Mouse (Mus musculus): Measurements from ENCODE around the gene Neurod1. TPM values are rescaled to one million over a fixed set of nuclear protein-coding genes. Genes with fewer than 3 reads are reported as not detected.

The Neurod1 gene
- polyA plus RNA-seq, 1 experiment from 2014 or later, result 29.7 TPM

DNA sequence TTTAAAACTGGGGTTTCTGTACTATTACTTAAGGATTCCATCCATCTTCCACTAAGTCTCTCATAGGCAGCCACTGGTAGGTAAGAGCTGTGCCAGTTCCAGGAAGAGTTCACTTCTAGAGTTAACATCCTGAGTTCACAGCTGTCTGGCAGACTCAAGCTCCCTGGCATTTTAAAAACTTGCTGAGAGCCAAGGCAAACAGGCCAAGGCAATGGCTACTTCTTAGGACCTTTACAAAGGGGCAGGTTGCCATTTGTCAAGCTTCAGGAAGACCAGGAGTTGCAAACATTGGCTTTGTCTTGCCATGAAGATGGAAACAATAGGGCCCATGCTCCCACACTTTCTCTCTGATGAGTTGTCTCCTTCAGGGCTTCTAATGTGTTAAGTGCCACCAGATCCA, 26.5 kb downstream of the Neurod1 start:
- no peak overlapping the region for H3K9ac ChIP-seq
- H3K4me2 ChIP-seq, result no peak overlapping the region
- no peaks in the 10 kb centered on the region for H3K36me3 ChIP-seq
- no peak for ATAC-seq (ENCODE audit: low read depth)
- H3K4me1 ChIP-seq (replicated peaks), result peaks cover 14% of the 10 kb centered on the region
- no peak overlapping the region for H3K4me3 ChIP-seq
- H3K27me3 ChIP-seq, result peaks cover 32% of the 10 kb centered on the region
- no peak overlapping the region for H3K27ac ChIP-seq (replicated peaks)
- H3K9me3 ChIP-seq, result 0 out of 2 replicates have a peak, but pooled peaks cover 3% of the 10 kb centered on the region

DNA sequence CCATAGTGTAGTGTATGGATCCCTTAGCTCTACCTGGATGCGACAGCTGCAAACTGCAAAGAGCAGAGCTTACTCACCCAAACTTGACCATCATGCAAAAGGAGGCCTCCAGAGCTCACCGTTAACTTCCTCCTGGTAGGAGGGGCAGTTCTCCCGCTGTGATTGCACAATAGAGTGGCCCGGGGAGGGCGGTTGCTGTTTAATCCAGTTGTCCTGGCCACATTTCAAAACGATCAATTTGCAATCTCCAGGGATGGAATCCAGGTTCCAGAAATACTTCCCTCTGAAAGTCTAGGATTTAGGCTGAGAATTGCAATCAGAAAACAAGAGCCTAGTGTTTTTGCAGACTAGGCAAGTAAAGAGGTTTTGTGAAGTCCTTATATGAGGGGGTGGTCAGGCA, 26.9 kb downstream of the Neurod1 start:
- 1% methylated on average over 6 of the region's 6 CpGs for WGBS
- H3K4me3 ChIP-seq, result no peak overlapping the region

DNA sequence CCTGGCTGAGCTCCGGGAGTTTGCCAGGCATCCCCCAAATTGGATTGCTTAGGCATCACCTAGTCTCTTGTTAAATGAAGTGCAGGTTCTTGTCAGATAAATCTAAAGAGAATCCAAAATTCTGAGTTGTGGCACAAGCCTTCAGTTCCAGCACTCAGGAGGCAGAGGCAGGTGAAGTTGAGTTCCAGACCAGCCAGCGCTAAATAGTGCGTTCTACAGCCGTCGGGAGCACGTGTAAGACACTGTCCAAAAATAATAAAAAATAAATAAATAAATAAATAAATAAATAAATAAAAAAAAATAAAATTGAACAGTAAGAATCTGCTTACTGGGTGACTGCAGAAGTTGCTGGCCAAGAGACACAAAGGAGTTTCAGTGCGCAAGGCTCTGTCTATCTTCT, 27.4 kb downstream of the Neurod1 start:
- 14% methylated on average over 7 of the region's 7 CpGs for WGBS
- Histone ChIP-seq H3K36me3 (no peaks in the 10 kb centered on the region), H3K4me3 (peak overlapping the region; percentile 43), H3K4me1 (replicated peaks) (peaks cover 14% of the 10 kb centered on the region), H3K9ac (peak overlapping the region; percentile 68; the same call in 1 of the 2 replicates), H3K9me3 (0 out of 2 replicates have a peak, but pooled peaks cover 3% of the 10 kb centered on the region), H3K27me3 (peaks cover 32% of the 10 kb centered on the region), H3K4me2 (peak overlapping the region; percentile 77), H3K27ac (replicated peaks) (no peak overlapping the region)
- ATAC-seq (ENCODE audit: low read depth), result no peak; the same call in 1 of the 2 replicates

More for the DNA sequence above, 26.9 kb downstream of the Neurod1 start:
- 0 out of 2 replicates have a peak, but pooled peaks cover 3% of the 10 kb centered on the region for H3K9me3 ChIP-seq
- H3K36me3 ChIP-seq, result no peaks in the 10 kb centered on the region
- no peak for ATAC-seq (ENCODE audit: low read depth)
- H3K4me2 ChIP-seq, result no peak overlapping the region
- no peak overlapping the region for H3K27ac ChIP-seq (replicated peaks)
- peaks cover 32% of the 10 kb centered on the region for H3K27me3 ChIP-seq
- no peak overlapping the region for H3K9ac ChIP-seq
- H3K4me1 ChIP-seq (replicated peaks), result peaks cover 14% of the 10 kb centered on the region

DNA sequence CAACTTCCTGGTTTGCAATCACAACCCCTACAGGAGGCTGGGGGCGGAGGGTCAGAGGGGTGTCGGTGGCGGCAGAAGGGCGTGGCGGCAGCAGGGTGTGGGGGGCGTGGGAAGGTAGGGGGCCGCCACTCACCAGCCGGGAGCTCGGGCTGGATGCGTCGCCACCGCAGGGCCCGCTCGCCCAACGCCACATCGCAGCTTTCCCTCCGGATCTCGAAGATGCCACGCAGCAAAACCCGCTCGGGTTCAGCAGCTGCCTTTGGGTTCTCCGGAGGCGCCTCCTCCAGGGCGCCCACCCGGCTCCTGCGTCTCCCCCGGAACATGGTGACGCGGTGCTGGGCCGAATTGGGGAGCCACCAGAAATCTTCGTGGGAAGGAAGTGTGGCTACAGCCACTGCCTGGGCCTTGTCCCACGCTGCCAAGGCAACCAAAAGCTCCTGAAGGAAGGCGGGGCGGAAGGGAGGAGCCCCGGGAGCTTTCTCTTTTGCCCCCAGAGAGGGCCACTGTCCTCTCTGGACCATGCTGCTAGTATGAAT, 27.9 kb downstream of the Neurod1 start:
- 0 out of 2 replicates have a peak, but pooled peaks have one; percentile 47 for ATAC-seq (ENCODE audit: low read depth)
- peaks cover 14% of the 10 kb centered on the region for H3K4me1 ChIP-seq (replicated peaks)
- H3K9ac ChIP-seq, result peak overlapping the region; percentile 68
- peak overlapping the region; percentile 77 for H3K4me2 ChIP-seq
- 0 out of 2 replicates have a peak, but pooled peaks cover 3% of the 10 kb centered on the region for H3K9me3 ChIP-seq
- H3K36me3 ChIP-seq, result no peaks in the 10 kb centered on the region
- no peak overlapping the region for H3K27ac ChIP-seq (replicated peaks)
- peak overlapping the region; percentile 43 for H3K4me3 ChIP-seq
- H3K27me3 ChIP-seq, result peaks cover 32% of the 10 kb centered on the region
- under 1% methylated on average over 35 of the region's 35 CpGs for WGBS

DNA sequence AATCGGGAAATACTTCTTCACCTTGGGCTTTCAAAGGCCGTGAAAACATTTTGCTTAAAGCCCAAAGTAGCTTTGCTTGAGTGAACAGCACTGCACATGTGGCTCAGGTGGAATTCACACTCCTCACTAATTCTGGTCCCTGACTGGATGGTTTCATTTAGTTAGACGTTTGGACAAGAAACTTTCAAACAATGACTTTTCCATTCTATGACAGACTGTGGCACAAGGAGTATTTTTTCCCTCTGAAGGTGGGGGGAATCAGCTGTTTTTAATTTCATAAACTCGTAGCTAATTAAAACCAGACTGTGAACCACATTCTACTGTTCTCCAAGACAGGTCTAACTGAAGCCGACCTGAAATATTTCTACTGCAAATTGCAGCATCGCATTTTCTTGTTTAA, 28.5 kb downstream of the Neurod1 start:
- Histone ChIP-seq H3K9me3 (0 out of 2 replicates have a peak, but pooled peaks cover 3% of the 10 kb centered on the region), H3K27me3 (peaks cover 32% of the 10 kb centered on the region), H3K9ac (no peak overlapping the region), H3K36me3 (no peaks in the 10 kb centered on the region), H3K4me2 (peak overlapping the region; percentile 77; the same call in 1 of the 2 replicates), H3K4me3 (no peak overlapping the region), H3K27ac (replicated peaks) (no peak overlapping the region), H3K4me1 (replicated peaks) (peaks cover 14% of the 10 kb centered on the region)
- ATAC-seq (ENCODE audit: low read depth), result no peak
- WGBS, result 24% methylated on average over 6 of the region's 6 CpGs

DNA sequence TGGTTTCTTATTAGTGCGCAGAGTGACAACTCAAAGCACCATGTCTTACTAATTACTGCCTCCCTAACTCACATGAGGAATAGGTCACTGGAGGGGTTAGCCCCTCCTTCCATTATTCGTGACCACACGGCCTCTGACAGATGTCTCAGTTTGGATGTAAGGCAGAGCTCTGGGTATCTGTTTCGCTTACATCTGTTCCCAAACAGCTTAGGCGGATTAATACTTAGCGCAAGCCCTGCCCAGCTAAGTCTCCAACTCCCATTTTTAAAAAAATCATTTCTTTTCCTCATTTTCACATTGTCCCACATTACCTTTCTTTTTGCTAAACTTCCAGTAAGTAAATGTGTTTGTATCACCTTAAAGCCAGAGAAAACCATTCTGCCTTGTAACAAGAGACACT, 34.9 kb downstream of the Neurod1 start:
- Histone ChIP-seq H3K4me3 (no peak overlapping the region), H3K27me3 (0 out of 2 replicates have a peak, but pooled peaks cover 3% of the 10 kb centered on the region), H3K27ac (replicated peaks) (no peak overlapping the region), H3K36me3 (no peaks in the 10 kb centered on the region), H3K4me1 (replicated peaks) (no peaks in the 10 kb centered on the region), H3K9me3 (no peaks in the 10 kb centered on the region), H3K4me2 (no peak overlapping the region), H3K9ac (no peak overlapping the region)
- ATAC-seq (ENCODE audit: low read depth), result no peak
- 52% methylated on average over 6 of the region's 6 CpGs for WGBS

DNA sequence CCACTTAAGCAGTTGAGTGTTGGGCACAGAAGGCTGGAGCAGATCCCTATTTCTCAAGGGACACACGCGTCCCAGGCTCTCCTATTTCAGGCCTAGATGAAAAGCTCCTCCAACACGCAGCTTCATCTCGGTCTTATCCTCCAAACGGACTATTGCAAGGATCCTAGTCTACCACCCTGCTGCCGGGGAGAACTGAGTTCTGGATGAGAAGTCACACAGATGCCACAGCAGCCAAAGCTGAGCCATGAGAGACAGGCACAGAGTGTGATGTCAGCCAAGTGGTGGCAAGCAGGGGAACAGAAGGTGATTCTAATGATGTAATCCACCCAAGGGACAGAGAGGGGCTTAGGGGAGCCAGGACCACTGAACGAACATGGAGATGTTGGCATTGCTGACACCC, 42.0 kb downstream of the Neurod1 start:
- WGBS, result 83% methylated on average over 7 of the region's 7 CpGs
- no peaks in the 10 kb centered on the region for H3K36me3 ChIP-seq
- no peak overlapping the region for H3K4me2 ChIP-seq
- H3K27me3 ChIP-seq, result no peaks in the 10 kb centered on the region
- H3K27ac ChIP-seq (replicated peaks), result no peak overlapping the region; the same call in 1 of the 2 replicates
- H3K4me1 ChIP-seq (replicated peaks), result no peaks in the 10 kb centered on the region
- ATAC-seq (ENCODE audit: low read depth), result no peak
- no peaks in the 10 kb centered on the region for H3K9me3 ChIP-seq
- H3K9ac ChIP-seq, result no peak overlapping the region
- H3K4me3 ChIP-seq, result no peak overlapping the region

DNA sequence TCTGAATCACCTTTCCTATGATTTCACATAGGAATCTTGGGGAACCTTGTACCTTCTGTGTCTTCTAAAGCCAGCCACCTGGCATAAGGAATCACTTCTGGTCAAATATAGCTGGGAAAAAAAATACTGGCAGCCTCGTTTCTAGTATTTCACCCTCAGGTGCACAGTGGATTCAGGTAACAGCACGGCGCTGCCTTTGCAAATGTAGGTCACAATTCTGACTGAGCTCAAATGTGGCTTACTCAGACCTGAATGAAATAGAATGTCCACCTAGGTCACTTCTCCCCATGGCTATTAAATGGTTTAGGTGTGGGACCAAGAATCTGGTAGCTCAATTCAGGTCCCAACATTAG, 45.7 kb downstream of the Neurod1 start:
- no peak overlapping the region for H3K4me2 ChIP-seq
- no peaks in the 10 kb centered on the region for H3K9me3 ChIP-seq
- H3K27ac ChIP-seq (replicated peaks), result no peak overlapping the region
- H3K9ac ChIP-seq, result no peak overlapping the region
- 86% methylated on average over 3 of the region's 3 CpGs for WGBS
- H3K27me3 ChIP-seq, result no peaks in the 10 kb centered on the region
- no peak overlapping the region for H3K4me3 ChIP-seq
- no peak for ATAC-seq (ENCODE audit: low read depth)
- no peaks in the 10 kb centered on the region for H3K36me3 ChIP-seq
- H3K4me1 ChIP-seq (replicated peaks), result no peaks in the 10 kb centered on the region

DNA sequence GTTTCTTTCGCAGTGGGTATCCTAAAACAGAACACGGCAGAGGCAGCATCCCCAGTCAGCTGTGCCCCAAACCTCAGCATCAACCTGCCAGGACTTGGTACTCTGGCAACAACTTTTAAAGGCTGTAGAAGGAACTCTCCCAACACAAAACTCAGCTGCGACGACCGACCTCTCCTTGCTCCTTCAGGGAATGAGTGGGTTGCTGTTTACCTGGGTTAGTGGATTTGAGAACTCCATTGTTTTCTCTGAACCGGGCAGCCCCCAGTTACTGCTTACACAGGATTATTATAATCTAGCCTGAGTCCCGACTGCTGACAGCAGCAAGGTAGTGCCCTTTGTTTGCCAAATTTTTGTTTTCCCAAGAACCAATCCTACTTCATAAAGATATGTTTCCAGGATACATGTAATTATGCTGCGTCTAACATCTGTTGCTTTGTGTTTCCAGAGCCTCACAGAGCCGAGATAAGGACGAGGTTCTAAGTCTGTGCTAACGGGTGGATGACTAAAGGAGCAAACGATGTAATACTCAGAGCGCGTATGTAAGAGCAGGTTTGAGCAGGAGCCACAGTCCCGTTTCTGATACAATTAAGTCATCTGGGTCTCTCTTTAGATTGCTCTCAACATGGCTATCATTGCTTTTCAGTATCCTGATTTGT, 46.2 kb downstream of the Neurod1 start:
- 77% methylated on average over 15 of the region's 15 CpGs for WGBS
- Histone ChIP-seq H3K4me2 (no peak overlapping the region), H3K27ac (replicated peaks) (no peak overlapping the region), H3K9me3 (no peaks in the 10 kb centered on the region), H3K36me3 (no peaks in the 10 kb centered on the region), H3K4me1 (replicated peaks) (no peaks in the 10 kb centered on the region), H3K9ac (no peak overlapping the region), H3K27me3 (no peaks in the 10 kb centered on the region), H3K4me3 (no peak overlapping the region)
- ATAC-seq (ENCODE audit: low read depth), result no peak

DNA sequence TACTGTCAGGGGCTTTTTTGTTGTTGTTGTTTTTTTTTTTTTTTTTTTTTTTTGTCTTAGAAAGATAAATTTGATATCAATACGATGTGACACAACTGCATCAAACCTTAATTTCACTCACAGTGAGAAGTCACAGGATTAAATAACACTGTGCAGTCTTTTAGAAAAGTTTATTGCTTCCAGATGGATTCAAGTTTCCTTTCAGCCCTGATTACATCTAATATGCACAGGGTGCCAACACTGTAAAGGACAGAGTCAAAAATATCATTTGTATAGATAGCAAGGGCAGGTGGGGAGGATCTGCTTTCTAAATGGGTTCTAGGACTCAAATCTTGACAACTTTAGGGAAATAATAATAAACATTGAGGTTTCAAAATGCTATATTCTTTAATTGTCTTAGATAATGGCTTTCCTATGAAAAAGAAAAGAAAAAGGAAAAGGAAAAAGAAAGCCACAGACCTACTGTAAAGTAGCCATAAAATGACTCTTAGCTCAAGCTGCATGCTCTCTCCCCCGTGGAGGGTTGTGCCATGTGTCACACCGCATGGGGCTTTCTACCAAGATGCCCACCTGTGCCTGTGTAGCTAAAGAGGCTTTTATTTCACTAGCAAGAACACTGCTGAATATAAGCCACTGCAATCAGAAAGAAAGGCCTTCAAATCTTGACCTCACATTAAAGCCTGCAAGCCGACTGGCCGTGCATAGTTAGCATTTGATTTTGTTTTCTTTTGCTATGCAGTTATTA, 50.7 kb downstream of the Neurod1 start:
- no peaks in the 10 kb centered on the region for H3K27me3 ChIP-seq
- no peaks in the 10 kb centered on the region for H3K4me1 ChIP-seq (replicated peaks)
- H3K9me3 ChIP-seq, result no peaks in the 10 kb centered on the region
- ATAC-seq (ENCODE audit: low read depth), result no peak
- H3K9ac ChIP-seq, result no peak overlapping the region
- H3K4me3 ChIP-seq, result no peak overlapping the region
- no peak overlapping the region for H3K27ac ChIP-seq (replicated peaks)
- H3K4me2 ChIP-seq, result no peak overlapping the region
- 68% methylated on average over 5 of the region's 5 CpGs for WGBS
- no peaks in the 10 kb centered on the region for H3K36me3 ChIP-seq
